Mouse (Mus musculus) forebrain, embryonic 16.5 days (tissue): ENCODE measurements around the gene Cacfd1. TPM values are rescaled to one million over a fixed set of nuclear protein-coding genes. Genes with fewer than 3 reads are reported as not detected.

Source experiments
- ATAC-seq: fragments of 200-750 bp; cut with Nextera tagmentation; 2 replicates; pipeline ENCODE4 v1.8.0; 2017; ENCODE audit warnings: mild to moderate bottlenecking, moderate library complexity
- H3K27ac ChIP-seq: fragments of 300-500 bp; sonication (generic); 2 replicates; pipeline ENCODE4 v1.5.1; 2014; ENCODE audit warnings: low read length, control low read depth
- H3K27me3 ChIP-seq: fragments of 300-500 bp; sonication (generic); replicated peaks from 2 replicates; pipeline ENCODE4 v1.6.1; 2014; ENCODE audit warnings: low read length; ENCODE audit not compliant: control insufficient read depth, insufficient read depth
- H3K36me3 ChIP-seq: fragments of 300-500 bp; sonication (generic); 2 replicates; pipeline ENCODE4 v1.6.1; 2014; ENCODE audit not compliant: control insufficient read depth, insufficient read depth
- H3K4me1 ChIP-seq: fragments of 300-500 bp; sonication (generic); replicated peaks from 2 replicates; pipeline ENCODE4 v1.6.1; 2014; ENCODE audit warnings: low read length; ENCODE audit not compliant: control insufficient read depth, insufficient read depth
- H3K4me2 ChIP-seq: fragments of 300-500 bp; sonication (generic); 2 replicates; pipeline ENCODE4 v1.6.1; 2014; ENCODE audit warnings: mild to moderate bottlenecking, low read length, control low read depth
- H3K4me3 ChIP-seq: fragments of 300-500 bp; sonication (generic); replicated peaks from 2 replicates; pipeline ENCODE4 v1.5.1; 2014; ENCODE audit warnings: mild to moderate bottlenecking, low read length, control low read depth
- H3K9ac ChIP-seq: fragments of 300-500 bp; sonication (generic); replicated peaks from 2 replicates; pipeline ENCODE4 v1.6.1; 2014; ENCODE audit warnings: low read depth, low read length, control low read depth
- H3K9me3 ChIP-seq: fragments of 300-500 bp; sonication (generic); 2 replicates; pipeline ENCODE4 v1.6.1; 2016; ENCODE audit warnings: low read length; ENCODE audit not compliant: control insufficient read depth
- WGBS: fragments of 180-500 bp; shearing (Covaris S2); extraction: QIAGEN DNeasy Blood & Tissue Kit; methylation state at CpG from one replicate; pipeline ENCODE4 v1.1.7; 2014; 5-methylcytosine and 5-hydroxymethylcytosine counted together
- polyA plus RNA-seq: library from polyadenylated mRNA; unstranded; fragments of >200 nt; fragmentation: Nextera tagmentation; extraction: Ambion mirVana; gene quantifications from 2 replicates; pipeline ENCODE4 v1.2.1, GENCODE M21; 2015

Gene Cacfd1
- polyA plus RNA-seq, 1 experiment from 2014 or later, result 125 TPM

DNA sequence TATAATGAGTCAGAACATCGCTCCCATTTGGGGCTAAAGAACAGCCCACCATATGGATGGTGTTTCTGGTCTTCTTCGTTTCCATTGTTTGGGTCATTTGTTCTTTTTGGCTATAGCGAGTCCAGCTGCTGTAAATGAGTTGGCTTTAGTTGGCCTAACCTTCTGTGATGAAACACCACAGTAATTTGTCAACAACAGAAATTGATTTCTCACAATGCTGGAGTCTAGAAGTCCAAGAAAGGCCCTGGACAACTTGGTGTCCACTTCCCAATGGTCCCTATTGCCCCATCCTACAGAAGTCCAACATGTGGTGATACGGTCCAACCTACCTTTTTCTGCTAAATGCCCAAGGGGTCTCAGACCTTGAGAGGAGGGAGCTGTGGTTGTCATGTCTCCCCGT, 25.1 kb upstream of the Cacfd1 start:
- no peaks in the 10 kb centered on the region for H3K4me1 ChIP-seq
- no peak overlapping the region for H3K4me2 ChIP-seq
- H3K9ac ChIP-seq, result no peak overlapping the region
- no peak for ATAC-seq
- no peaks in the 10 kb centered on the region for H3K36me3 ChIP-seq
- H3K27me3 ChIP-seq, result no peaks in the 10 kb centered on the region
- no peak overlapping the region for H3K27ac ChIP-seq
- WGBS, result 83% methylated on average over 5 of the region's 5 CpGs
- no peak overlapping the region for H3K4me3 ChIP-seq
- no peaks in the 10 kb centered on the region for H3K9me3 ChIP-seq

DNA sequence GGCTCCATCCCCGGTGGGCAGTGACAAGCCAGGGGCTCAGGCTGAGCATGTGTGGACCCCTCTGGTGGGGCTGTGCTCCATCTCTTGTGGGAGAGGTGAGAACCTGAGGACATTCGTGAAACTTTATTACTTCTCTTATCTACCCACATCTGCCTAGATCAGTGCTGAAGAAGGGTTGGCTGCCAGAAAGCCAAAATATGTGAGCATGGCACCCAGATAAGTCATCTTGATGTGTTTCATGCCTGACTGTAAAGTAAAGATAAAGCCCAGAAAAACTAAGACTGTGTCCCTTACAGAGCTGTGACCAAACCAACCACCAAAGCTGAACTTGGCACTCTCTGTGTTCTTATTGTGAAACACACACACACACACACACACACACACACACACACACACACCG, 15.8 kb upstream of the Cacfd1 start:
- no peak overlapping the region for H3K4me3 ChIP-seq
- ATAC-seq, result no peak
- no peaks in the 10 kb centered on the region for H3K4me1 ChIP-seq
- H3K4me2 ChIP-seq, result no peak overlapping the region
- H3K9ac ChIP-seq, result no peak overlapping the region
- H3K27ac ChIP-seq, result no peak overlapping the region
- no peaks in the 10 kb centered on the region for H3K36me3 ChIP-seq
- 85% methylated on average over 3 of the region's 3 CpGs for WGBS
- no peaks in the 10 kb centered on the region for H3K27me3 ChIP-seq
- H3K9me3 ChIP-seq, result no peaks in the 10 kb centered on the region

DNA sequence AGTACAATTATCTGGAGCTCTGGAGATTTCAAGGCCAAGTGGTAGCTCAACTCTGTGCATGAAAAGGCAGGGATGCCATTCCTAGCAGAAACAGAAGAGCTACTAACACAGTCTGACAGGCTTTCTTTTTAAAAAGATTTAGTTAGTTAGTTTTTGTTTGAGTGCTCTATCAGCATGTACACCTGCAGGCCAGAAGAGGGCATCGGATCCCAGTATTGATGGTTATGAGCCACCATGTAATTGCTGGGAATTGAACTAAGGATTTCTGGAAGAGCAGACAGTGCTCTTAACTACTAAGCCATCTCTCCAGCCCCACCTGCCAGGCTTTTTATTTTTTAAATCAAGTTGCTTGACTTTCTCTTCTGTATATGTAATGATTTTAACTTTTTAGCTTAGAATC, 12.2 kb upstream of the Cacfd1 start:
- no peaks in the 10 kb centered on the region for H3K36me3 ChIP-seq
- WGBS, result 86% methylated on average over 1 of the region's 1 CpGs
- no peak overlapping the region for H3K9ac ChIP-seq
- H3K4me1 ChIP-seq, result no peaks in the 10 kb centered on the region
- no peak for ATAC-seq
- H3K4me3 ChIP-seq, result no peak overlapping the region
- H3K9me3 ChIP-seq, result no peaks in the 10 kb centered on the region
- no peaks in the 10 kb centered on the region for H3K27me3 ChIP-seq
- no peak overlapping the region for H3K4me2 ChIP-seq
- H3K27ac ChIP-seq, result no peak overlapping the region

DNA sequence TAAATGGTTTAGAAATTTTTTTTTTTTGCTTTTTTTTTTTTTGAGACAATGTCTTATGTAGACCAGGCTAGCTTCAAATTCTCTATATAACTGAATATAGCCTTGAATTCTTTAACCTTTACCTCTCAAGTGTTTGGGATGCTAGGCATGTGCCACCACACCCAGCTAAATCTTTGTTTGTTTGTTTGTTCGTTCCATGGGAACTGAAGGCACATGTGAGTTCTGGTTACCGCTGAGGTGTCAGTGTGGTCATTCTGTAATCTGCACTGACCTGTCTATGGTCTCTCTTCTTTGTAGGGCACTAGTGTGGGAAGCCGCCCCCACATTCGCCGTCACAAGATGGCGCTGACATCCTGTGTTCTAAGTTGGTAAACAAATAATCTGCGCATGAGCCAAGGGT, 11.7 kb upstream of the Cacfd1 start:
- Histone ChIP-seq H3K4me2 (no peak overlapping the region), H3K27ac (no peak overlapping the region), H3K27me3 (no peaks in the 10 kb centered on the region), H3K36me3 (no peaks in the 10 kb centered on the region), H3K4me1 (no peaks in the 10 kb centered on the region), H3K4me3 (no peak overlapping the region), H3K9me3 (no peaks in the 10 kb centered on the region), H3K9ac (no peak overlapping the region)
- ATAC-seq, result no peak
- WGBS, result 97% methylated on average over 7 of the region's 7 CpGs

DNA sequence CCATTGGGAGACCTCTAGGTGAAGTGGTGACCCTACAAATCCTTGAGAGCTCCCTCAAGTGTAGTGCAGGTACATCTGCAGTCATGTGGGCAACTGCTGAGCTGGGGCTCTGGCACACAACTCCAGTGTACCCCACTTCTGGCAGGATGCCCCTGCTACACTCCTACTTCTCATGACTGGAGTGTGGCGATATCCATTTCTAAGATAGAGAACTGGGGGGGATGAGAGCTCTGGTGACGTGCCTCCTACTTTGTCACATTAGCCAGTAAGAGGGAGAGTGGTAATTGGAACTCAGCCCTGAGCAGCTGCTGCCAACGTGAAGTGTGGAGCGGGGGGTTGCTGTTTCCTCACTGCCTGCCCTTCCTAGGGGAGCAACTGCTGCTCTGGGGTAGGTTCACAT, 3.5 kb upstream of the Cacfd1 start:
- ATAC-seq, result no peak
- WGBS, result 61% methylated on average over 4 of the region's 4 CpGs
- H3K27ac ChIP-seq, result no peak overlapping the region
- no peak overlapping the region for H3K4me3 ChIP-seq
- H3K4me1 ChIP-seq, result peaks cover 15% of the 10 kb centered on the region
- no peak overlapping the region for H3K9ac ChIP-seq
- H3K9me3 ChIP-seq, result no peaks in the 10 kb centered on the region
- no peaks in the 10 kb centered on the region for H3K27me3 ChIP-seq
- H3K4me2 ChIP-seq, result no peak overlapping the region
- no peaks in the 10 kb centered on the region for H3K36me3 ChIP-seq

DNA sequence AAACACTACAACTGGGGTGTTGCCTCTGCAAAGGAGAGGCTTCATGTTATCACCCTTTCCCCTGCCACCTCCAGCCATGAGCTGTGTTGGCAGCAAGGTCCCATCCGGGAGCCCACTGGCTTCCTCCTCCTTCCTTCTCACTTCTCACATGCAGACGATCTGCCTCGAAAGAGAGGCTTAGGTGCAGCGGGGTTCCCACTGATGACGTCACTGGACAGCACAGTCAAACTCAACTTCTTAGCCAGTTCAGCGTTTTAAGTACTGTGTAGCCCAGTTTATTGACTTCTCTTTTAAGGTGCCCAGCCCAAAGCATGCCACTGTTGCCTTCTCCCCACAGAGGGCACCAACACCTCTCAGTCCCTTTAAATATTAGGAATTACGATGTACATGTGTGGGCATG, 2.0 kb upstream of the Cacfd1 start:
- 77% methylated on average over 7 of the region's 7 CpGs for WGBS
- Histone ChIP-seq H3K36me3 (no peaks in the 10 kb centered on the region), H3K4me2 (no peak overlapping the region), H3K9ac (no peak overlapping the region), H3K4me3 (no peak overlapping the region), H3K4me1 (peaks cover 21% of the 10 kb centered on the region), H3K27me3 (no peaks in the 10 kb centered on the region), H3K27ac (no peak overlapping the region), H3K9me3 (no peaks in the 10 kb centered on the region)
- ATAC-seq, result no peak

DNA sequence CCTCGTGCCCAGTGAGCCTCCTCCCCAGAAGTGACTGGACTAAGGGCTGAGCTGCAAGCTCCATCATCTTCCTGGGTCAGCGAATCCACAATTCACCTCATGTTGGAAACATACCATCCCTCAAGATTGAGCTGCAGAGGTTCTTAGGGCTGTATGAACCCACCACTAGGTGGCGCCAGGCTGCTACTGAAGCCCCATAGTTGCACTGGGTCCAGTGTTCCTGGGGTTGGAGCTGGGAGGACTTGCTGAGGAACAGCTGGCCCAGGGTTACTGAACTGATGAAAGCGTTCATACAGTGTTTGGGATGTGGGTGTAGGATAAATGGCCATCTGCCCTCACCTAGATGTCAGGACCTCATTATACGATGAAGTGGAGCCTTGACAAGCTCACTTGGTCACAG, 8.1 kb downstream of the Cacfd1 start:
- H3K9ac ChIP-seq, result no peak overlapping the region
- H3K27me3 ChIP-seq, result no peaks in the 10 kb centered on the region
- no peak overlapping the region for H3K4me2 ChIP-seq
- H3K9me3 ChIP-seq, result no peaks in the 10 kb centered on the region
- H3K27ac ChIP-seq, result no peak overlapping the region
- H3K4me1 ChIP-seq, result no peaks in the 10 kb centered on the region
- no peak overlapping the region for H3K4me3 ChIP-seq
- H3K36me3 ChIP-seq, result peaks cover 30% of the 10 kb centered on the region
- ATAC-seq, result peak; percentile 39
- WGBS, result 54% methylated on average over 5 of the region's 5 CpGs

DNA sequence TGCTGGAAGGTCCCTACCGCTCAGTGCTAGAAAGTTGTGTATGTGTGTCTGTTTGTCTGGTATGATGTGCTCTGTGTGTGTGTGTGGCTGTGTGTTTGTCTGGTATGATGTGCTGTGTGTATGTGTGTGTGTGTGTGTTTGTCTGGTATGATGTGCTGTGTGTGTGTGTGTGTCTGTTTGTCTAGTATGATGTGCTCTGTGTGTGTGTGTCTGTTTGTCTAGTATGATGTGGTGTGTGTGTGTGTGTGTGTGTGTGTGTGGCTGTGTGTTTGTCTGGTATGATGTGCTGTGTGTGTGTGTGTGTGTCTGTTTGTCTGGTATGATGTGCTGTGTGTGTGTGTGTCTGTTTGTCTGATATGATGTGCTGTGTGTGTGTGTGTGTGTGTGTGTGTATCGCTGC, 9.8 kb downstream of the Cacfd1 start:
- Histone ChIP-seq H3K4me3 (no peak overlapping the region), H3K36me3 (peaks cover 29% of the 10 kb centered on the region), H3K4me1 (no peaks in the 10 kb centered on the region), H3K27me3 (no peaks in the 10 kb centered on the region), H3K9me3 (no peaks in the 10 kb centered on the region), H3K9ac (no peak overlapping the region), H3K4me2 (no peak overlapping the region), H3K27ac (no peak overlapping the region)
- 98% methylated on average over 2 of the region's 2 CpGs for WGBS
- ATAC-seq, result no peak

DNA sequence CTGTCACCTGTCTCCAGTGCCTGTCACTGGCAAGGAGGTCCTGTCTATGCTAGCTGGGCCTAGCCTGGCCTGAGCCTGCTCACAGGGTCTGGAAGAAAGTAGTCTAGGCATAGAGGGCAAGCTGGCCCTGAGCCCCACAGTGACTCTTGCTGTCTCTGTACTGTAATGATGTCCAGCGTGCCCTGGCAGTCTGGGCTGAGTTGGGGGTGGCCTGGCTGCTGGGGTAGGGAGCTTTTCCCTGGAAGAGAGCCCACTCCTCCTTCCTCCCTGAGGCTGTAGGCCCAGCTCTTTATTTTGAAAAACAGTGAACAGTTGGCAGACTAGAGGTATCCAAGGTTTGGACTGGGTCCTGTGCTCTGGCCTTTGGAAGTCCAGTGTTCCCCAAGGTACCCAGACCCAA, 11.4 kb downstream of the Cacfd1 start:
- Histone ChIP-seq H3K4me2 (no peak overlapping the region), H3K9me3 (no peaks in the 10 kb centered on the region), H3K4me3 (no peak overlapping the region), H3K4me1 (no peaks in the 10 kb centered on the region), H3K27me3 (no peaks in the 10 kb centered on the region), H3K9ac (no peak overlapping the region), H3K27ac (no peak overlapping the region), H3K36me3 (peaks cover 16% of the 10 kb centered on the region)
- ATAC-seq, result no peak
- WGBS, result 95% methylated on average over 1 of the region's 1 CpGs

DNA sequence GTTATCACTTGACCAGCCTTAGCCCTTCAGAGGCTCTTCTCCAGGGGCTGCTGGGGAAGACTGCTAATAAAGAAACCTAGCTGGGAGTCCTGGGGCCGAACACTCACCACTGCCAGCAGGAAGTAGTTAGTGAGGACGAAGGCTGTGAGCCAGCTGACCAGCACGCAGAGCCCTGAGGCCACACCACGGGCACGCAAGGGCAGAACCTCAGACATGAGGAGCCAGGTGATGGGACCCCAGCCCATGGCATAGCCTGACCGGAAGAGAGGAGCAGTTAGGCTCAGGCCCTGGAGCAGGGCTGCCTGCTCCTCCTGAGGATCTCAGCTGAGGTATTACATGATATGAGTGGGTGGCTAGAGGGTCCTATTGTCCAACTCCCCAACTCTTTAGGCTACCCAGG, 12.9 kb downstream of the Cacfd1 start:
- WGBS, result 81% methylated on average over 6 of the region's 6 CpGs
- Histone ChIP-seq H3K27me3 (no peaks in the 10 kb centered on the region), H3K9me3 (no peaks in the 10 kb centered on the region), H3K4me3 (no peak overlapping the region), H3K9ac (no peak overlapping the region), H3K4me2 (no peak overlapping the region), H3K27ac (no peak overlapping the region), H3K4me1 (peaks cover 6% of the 10 kb centered on the region), H3K36me3 (peaks cover 5% of the 10 kb centered on the region; the same call in 1 of the 2 replicates)
- no peak for ATAC-seq
